Comparison of ENCODE assay signal across 8 mouse cellular contexts in genomic region chr19:5475069-5475714, GRCm38 (mm10). TPM values are rescaled to one million over a fixed set of nuclear protein-coding genes. Genes with fewer than 3 reads are reported as not detected.
A peak's percentile ranks its signal among the peaks of the same experiment; 100 is the strongest.
DNase-seq lines count a peak whose midpoint lies in the region; ATAC-seq and TF ChIP-seq lines count a peak whose summit lies in the region.

No protein-coding gene starts in this region.

- H3K9me3 ChIP-seq in heart, postnatal 0 days (replicated peaks; ENCODE audit: control insufficient read depth, low read length): no peaks in the 10 kb centered on the region

- H3K4me3 ChIP-seq in heart, postnatal 0 days (ENCODE audit: low read depth, low read length): peak overlapping the region; percentile 64

- peaks cover 13% of the 10 kb centered on the region for H3K36me3 ChIP-seq in heart, postnatal 0 days (replicated peaks; ENCODE audit: control insufficient read depth, insufficient read depth, low read length)

- DNase-seq in kidney, postnatal 10 days: peak; percentile 46
- DNase-seq in kidney, postnatal 14 days: no peak
- DNase-seq in cerebellum, adult 8-10 months: peak; percentile 60
- DNase-seq in heart, postnatal 0 days (ENCODE audit: low spot score): no peak
- peak; percentile 30 for DNase-seq in lung, postnatal 10 days
- DNase-seq in adrenal gland, adult 18-20 months (ENCODE audit: low spot score in 2 of 2): no peak
- DNase-seq in urinary bladder, postnatal 14 days (ENCODE audit: low spot score): no peak
- DNase-seq in gastrocnemius, postnatal 25 days: no peak

- no peaks in the 10 kb centered on the region for H3K27me3 ChIP-seq in heart, postnatal 0 days (ENCODE audit: control insufficient read depth, insufficient read depth, low read length)

- H3K4me1 ChIP-seq in heart, postnatal 0 days (ENCODE audit: control insufficient read depth, insufficient read depth): no peaks in the 10 kb centered on the region

- 18% methylated on average over 13 of the region's 13 CpGs for WGBS in heart, postnatal 0 days

- ATAC-seq in heart, postnatal 0 days (ENCODE audit: insufficient read depth, low read depth): peak; percentile 19

- H3K27ac ChIP-seq in heart, postnatal 0 days (ENCODE audit: low read depth): peak overlapping the region; percentile 68

- no peak for TF ChIP-seq CTCF in heart, postnatal 0 days (IDR thresholded peaks at IDR 0.05; ENCODE audit: low read depth)

- H3K4me2 ChIP-seq in heart, postnatal 0 days (ENCODE audit: low read depth, low read length): peak overlapping the region; percentile 98

- peak overlapping the region; percentile 82 for H3K9ac ChIP-seq in heart, postnatal 0 days (replicated peaks; ENCODE audit: low read depth, low read length)

- TF ChIP-seq EP300 in heart, postnatal 0 days (IDR thresholded peaks at IDR 0.05; ENCODE audit: low read depth): no peak

RNA-seq across cellular contexts. Expression of gene Efemp2, which starts 1.4 kb away (rescaled TPM):
- total RNA-seq in heart, postnatal 0 days (2014; rRNA removed; ENCODE audit: low replicate concordance): 46.8 and 52.7 TPM in 2 replicates
- 32.2 and 34.1 TPM in 2 replicates for polyA plus RNA-seq in heart, postnatal 0 days (2015; fragmentation: Nextera tagmentation; extraction: Ambion mirVana)
- 10 to 100 TPM; 56.9 to 91.1 TPM for total RNA-seq in adrenal gland, adult 18-20 months (2021)
- total RNA-seq in gastrocnemius, postnatal 25 days (2021): 10 to 100 TPM in 1 of 2 experiments, 1 to 10 TPM in 1; 7.8 to 12.2 TPM

RNA-seq across cellular contexts. Expression of gene Ctsw, which starts 6.9 kb away (rescaled TPM):
- not detected in 2 replicates for total RNA-seq in heart, postnatal 0 days (2014; rRNA removed; ENCODE audit: low replicate concordance)
- 0.42 and 0.73 TPM in 2 replicates for polyA plus RNA-seq in heart, postnatal 0 days (2015; fragmentation: Nextera tagmentation; extraction: Ambion mirVana)
- 1 to 10 TPM; 1.0 to 2.1 TPM for total RNA-seq in adrenal gland, adult 18-20 months (2021)
- not detected for total RNA-seq in gastrocnemius, postnatal 25 days (2021)

RNA-seq across cellular contexts. Expression of gene Mus81, which starts 13.0 kb away (rescaled TPM):
- total RNA-seq in heart, postnatal 0 days (2014; rRNA removed; ENCODE audit: low replicate concordance): 45.8 and 62.4 TPM in 2 replicates
- 35.8 and 36.8 TPM in 2 replicates for polyA plus RNA-seq in heart, postnatal 0 days (2015; fragmentation: Nextera tagmentation; extraction: Ambion mirVana)
- 10 to 100 TPM; 25.1 to 35.8 TPM for total RNA-seq in adrenal gland, adult 18-20 months (2021)
- total RNA-seq in gastrocnemius, postnatal 25 days (2021): 10 to 100 TPM; 20.3 to 21.6 TPM

RNA-seq across cellular contexts. Expression of gene Fibp, which starts 14.8 kb away (rescaled TPM):
- total RNA-seq in heart, postnatal 0 days (2014; rRNA removed; ENCODE audit: low replicate concordance): 81.6 and 86.4 TPM in 2 replicates
- polyA plus RNA-seq in heart, postnatal 0 days (2015; fragmentation: Nextera tagmentation; extraction: Ambion mirVana): 142 and 146 TPM in 2 replicates
- 10 to 100 TPM; 75.0 to 82.0 TPM for total RNA-seq in adrenal gland, adult 18-20 months (2021)
- 10 to 100 TPM; 36.9 to 38.4 TPM for total RNA-seq in gastrocnemius, postnatal 25 days (2021)

RNA-seq across cellular contexts. Expression of gene Cfl1, which starts 15.1 kb away (rescaled TPM):
- total RNA-seq in heart, postnatal 0 days (2014; rRNA removed; ENCODE audit: low replicate concordance): 448 and 685 TPM in 2 replicates
- polyA plus RNA-seq in heart, postnatal 0 days (2015; fragmentation: Nextera tagmentation; extraction: Ambion mirVana): 948 and 963 TPM in 2 replicates
- total RNA-seq in adrenal gland, adult 18-20 months (2021): 100 to 1,000 TPM; 689 to 693 TPM
- total RNA-seq in gastrocnemius, postnatal 25 days (2021): 100 to 1,000 TPM in 1 of 2 experiments, 10 to 100 TPM in 1; 83.6 to 106 TPM

Comparison
In these comparisons a context has a peak if more than half of its experiments do, and no peak if none do; other contexts are left out.
1. DNase-seq: peak in kidney, postnatal 10 days (single experiment), cerebellum, adult 8-10 months (single experiment) and lung, postnatal 10 days (single experiment); none in kidney, postnatal 14 days (single experiment), heart, postnatal 0 days (single experiment), adrenal gland, adult 18-20 months (0 of 2), urinary bladder, postnatal 14 days (single experiment) and gastrocnemius, postnatal 25 days (single experiment).